Mouse (Mus musculus) G1E (cell line): ENCODE measurements around the gene Psma4.

Source experiments
- CTCF ChIP-seq: IDR thresholded peaks from 2 replicates; pipeline ENCODE4 v1.5.1; 2012; ENCODE audit warnings: low read depth, low read length, inconsistent platforms, mixed read lengths
- GATA1 ChIP-seq: IDR thresholded peaks from 2 replicates; pipeline ENCODE4 v1.6.1; 2012; ENCODE audit warnings: borderline replicate concordance, low read length, inconsistent platforms, mixed read lengths
- GATA2 ChIP-seq: IDR thresholded peaks from 2 replicates; pipeline ENCODE4 v1.6.1; 2012; ENCODE audit warnings: low read depth, low read length, inconsistent platforms, borderline replicate concordance
- POLR2AphosphoS5 ChIP-seq: IDR thresholded peaks from 2 replicates; pipeline ENCODE4 v1.6.1; 2012; ENCODE audit warnings: low read depth, low read length, inconsistent platforms; ENCODE audit not compliant: insufficient replicate concordance
- TAL1 ChIP-seq: conservative IDR thresholded peaks from 2 replicates; pipeline ENCODE4 v1.6.1; 2012; ENCODE audit warnings: low read depth, low read length, inconsistent platforms, mixed read lengths

- TF ChIP-seq TAL1 (no peak), CTCF (no peak), GATA1 (no peak), POLR2AphosphoS5 (no peak), GATA2 (no peak)
Observed at GRCm38 (mm10) chr9:55003609-55004008, 53.0 kb downstream of the Psma4 start.
